Mouse (Mus musculus) heart, postnatal 0 days (tissue): ENCODE measurements at regions not wholly inside any gene's neighbourhood (a gene's known extent, or its start where the extent isn't known, plus 50 kb on each side); places are given as distances from the start of the nearest gene placed in this dataset.
A peak's percentile ranks its signal among the peaks of the same experiment; 100 is the strongest.

ENCODE experiments used
- ATAC-seq: fragments of 200-750 bp; cut with Nextera tagmentation; 2 replicates; pipeline ENCODE4 v1.8.0; 2017; ENCODE audit warnings: low read depth, moderate number of reproducible peaks, moderate library complexity; ENCODE audit not compliant: insufficient read depth
- DNase-seq: peaks from one replicate; pipeline ENCODE4 v3.0.0-alpha.2; 2016; ENCODE audit warnings: low spot score
- H3K27ac ChIP-seq: fragments of 300-500 bp; sonication (generic); 2 replicates; pipeline ENCODE4 v1.5.1; 2014; ENCODE audit warnings: low read depth, mild to moderate bottlenecking
- H3K27me3 ChIP-seq: fragments of 300-500 bp; sonication (generic); 2 replicates; pipeline ENCODE4 v1.6.1; 2014; ENCODE audit warnings: low read length, mixed read lengths; ENCODE audit not compliant: control insufficient read depth, insufficient read depth
- H3K36me3 ChIP-seq: fragments of 300-500 bp; sonication (generic); replicated peaks from 2 replicates; pipeline ENCODE4 v1.6.1; 2014; ENCODE audit warnings: low read length, mixed read lengths; ENCODE audit not compliant: control insufficient read depth, insufficient read depth
- H3K4me1 ChIP-seq: fragments of 300-500 bp; sonication (generic); 2 replicates; pipeline ENCODE4 v1.6.1; 2014; ENCODE audit warnings: antibody characterized with exemption; ENCODE audit not compliant: control insufficient read depth, insufficient read depth
- H3K4me2 ChIP-seq: fragments of 300-500 bp; sonication (generic); 2 replicates; pipeline ENCODE4 v1.6.1; 2014; ENCODE audit warnings: low read depth, mild to moderate bottlenecking, low read length, moderate library complexity
- H3K4me3 ChIP-seq: fragments of 300-500 bp; sonication (generic); 2 replicates; pipeline ENCODE4 v1.5.1; 2014; ENCODE audit warnings: low read depth, low read length
- H3K9ac ChIP-seq: fragments of 300-500 bp; sonication (generic); replicated peaks from 2 replicates; pipeline ENCODE4 v1.6.1; 2014; ENCODE audit warnings: low read depth, low read length, mixed read lengths
- H3K9me3 ChIP-seq: fragments of 300-500 bp; sonication (generic); replicated peaks from 2 replicates; pipeline ENCODE4 v1.6.1; 2016; ENCODE audit warnings: low read length; ENCODE audit not compliant: control insufficient read depth
- CTCF ChIP-seq: IDR thresholded peaks from 2 replicates; pipeline ENCODE4 v1.5.1; 2016; ENCODE audit warnings: antibody characterized with exemption, control low read depth, low read depth
- EP300 ChIP-seq: IDR thresholded peaks from 2 replicates; pipeline ENCODE4 v1.6.1; 2016; ENCODE audit warnings: antibody characterized with exemption, low read depth
- WGBS: fragments of 180-500 bp; shearing (Covaris S2); extraction: QIAGEN DNeasy Blood & Tissue Kit; methylation state at CpG from one replicate; pipeline ENCODE4 v1.1.7; 2014; 5-methylcytosine and 5-hydroxymethylcytosine counted together

DNA sequence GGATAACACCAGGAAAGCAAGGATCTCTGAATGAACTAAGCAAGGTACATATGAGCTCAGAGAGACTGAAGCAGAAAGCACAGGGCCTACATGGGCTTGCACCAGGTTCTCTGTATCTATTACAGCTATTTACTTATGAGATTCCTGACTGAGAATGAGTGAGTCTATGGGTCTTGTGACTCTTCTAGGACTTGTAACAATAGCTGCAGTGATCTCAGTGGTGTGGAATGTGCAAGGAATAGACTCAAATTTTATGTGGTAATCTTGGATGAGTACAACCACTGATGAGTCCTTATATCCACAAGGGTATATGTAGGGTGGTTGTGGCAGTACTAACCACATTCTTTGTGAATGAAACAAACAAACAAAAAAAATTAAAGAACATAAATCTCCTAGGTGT is 184.9 kb upstream of the Ddi1 start:
- DNase-seq, result no peak
- no peaks in the 10 kb centered on the region for H3K36me3 ChIP-seq
- TF ChIP-seq CTCF (no peak), EP300 (no peak)
- H3K4me3 ChIP-seq, result no peak overlapping the region
- ATAC-seq, result no peak
- no peak overlapping the region for H3K4me2 ChIP-seq
- no peaks in the 10 kb centered on the region; the same call in 1 of the 2 replicates for H3K4me1 ChIP-seq
- no peak overlapping the region for H3K27ac ChIP-seq
- no peak overlapping the region for H3K9ac ChIP-seq
- H3K9me3 ChIP-seq, result no peaks in the 10 kb centered on the region
- no peaks in the 10 kb centered on the region for H3K27me3 ChIP-seq

DNA sequence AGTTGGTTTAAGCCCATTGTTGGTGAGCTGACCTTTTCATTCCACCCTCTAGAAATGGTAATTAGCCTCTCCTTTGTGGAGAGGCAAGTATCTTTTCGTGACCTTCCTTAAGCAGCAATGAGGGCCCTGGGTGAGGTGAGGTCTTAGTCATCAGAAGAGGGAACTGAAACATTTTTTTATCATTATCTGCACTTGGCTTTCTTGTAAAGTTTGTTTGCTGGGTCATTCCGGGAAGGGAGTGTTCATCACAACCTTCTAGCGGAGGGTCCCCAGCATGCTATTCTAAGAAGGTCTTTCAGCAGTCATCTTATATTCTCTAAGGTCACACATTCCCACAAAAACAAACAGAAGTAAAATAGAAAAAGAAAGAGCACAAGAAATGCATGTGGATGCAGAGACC is 165.6 kb upstream of the Ddi1 start:
- Histone ChIP-seq H3K4me1 (no peaks in the 10 kb centered on the region), H3K4me2 (no peak overlapping the region), H3K9ac (no peak overlapping the region), H3K9me3 (no peaks in the 10 kb centered on the region), H3K27me3 (no peaks in the 10 kb centered on the region), H3K36me3 (no peaks in the 10 kb centered on the region), H3K4me3 (no peak overlapping the region), H3K27ac (no peak overlapping the region)
- DNase-seq (no peak), ATAC-seq (no peak)
- 81% methylated on average over 3 of the region's 3 CpGs for WGBS
- TF ChIP-seq EP300 (no peak), CTCF (no peak)

DNA sequence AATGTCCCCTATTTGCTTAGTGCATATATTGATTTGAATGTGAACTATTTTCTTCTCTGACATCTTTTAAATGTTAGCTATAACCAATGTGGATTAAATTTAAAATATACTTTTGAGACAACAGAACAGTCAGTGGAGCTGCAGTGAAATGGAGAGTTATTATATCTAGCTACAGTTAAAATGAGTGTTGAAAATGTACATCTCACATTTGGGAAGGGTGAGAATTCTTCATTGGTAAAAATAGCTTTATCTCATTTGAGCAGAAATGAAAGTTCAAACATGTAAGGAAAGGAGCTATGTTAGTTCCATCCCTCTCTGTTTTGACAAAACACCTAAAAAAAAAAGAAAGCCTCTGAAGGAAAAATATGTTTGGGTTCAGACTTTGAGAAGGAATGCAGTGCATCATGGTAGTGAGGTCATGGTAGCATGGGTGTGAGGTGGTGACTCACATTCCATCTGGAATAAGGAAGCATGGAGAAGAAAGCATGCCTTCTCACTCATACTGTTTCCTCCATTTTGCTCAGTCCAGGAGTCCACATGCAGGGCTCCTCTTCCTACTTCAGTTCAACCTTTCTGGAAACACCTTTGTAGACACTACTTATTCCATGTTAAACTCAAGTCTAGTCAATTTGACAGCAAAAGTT is 164.3 kb upstream of the Ddi1 start:
- Histone ChIP-seq H3K27me3 (no peaks in the 10 kb centered on the region), H3K9ac (no peak overlapping the region), H3K27ac (no peak overlapping the region), H3K36me3 (no peaks in the 10 kb centered on the region), H3K4me2 (no peak overlapping the region), H3K9me3 (no peaks in the 10 kb centered on the region), H3K4me3 (no peak overlapping the region), H3K4me1 (no peaks in the 10 kb centered on the region)
- ATAC-seq, result no peak
- no peak for TF ChIP-seq EP300
- no peak for TF ChIP-seq CTCF
- no peak for DNase-seq

DNA sequence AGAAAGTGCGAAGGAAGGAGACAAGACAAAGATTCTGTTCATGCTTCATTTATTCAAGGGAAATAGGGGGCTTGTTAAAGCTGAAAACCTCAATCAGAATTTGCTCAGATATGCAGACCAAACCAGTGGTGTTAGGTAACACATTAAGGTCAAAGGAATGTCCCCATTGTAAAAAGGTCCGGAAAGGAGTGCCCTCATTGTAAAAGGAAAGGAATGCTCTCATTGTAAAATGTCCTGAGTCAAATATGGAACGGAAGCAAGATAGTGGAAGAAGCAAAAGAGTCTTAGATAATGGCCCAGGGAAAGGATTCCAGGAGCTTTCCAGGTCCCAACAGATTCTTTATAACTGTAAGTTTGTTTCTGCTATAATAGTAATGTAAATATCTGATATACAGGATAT is 161.2 kb upstream of the Ddi1 start:
- ATAC-seq (peak; percentile 41; the same call in 1 of the 2 replicates), DNase-seq (peak; percentile 34)
- no peaks in the 10 kb centered on the region for H3K27me3 ChIP-seq
- H3K4me1 ChIP-seq, result no peaks in the 10 kb centered on the region
- no peaks in the 10 kb centered on the region for H3K36me3 ChIP-seq
- H3K9me3 ChIP-seq, result no peaks in the 10 kb centered on the region
- no peak overlapping the region for H3K4me3 ChIP-seq
- no peak overlapping the region for H3K4me2 ChIP-seq
- H3K9ac ChIP-seq, result no peak overlapping the region
- TF ChIP-seq EP300 (no peak), CTCF (no peak)
- WGBS, result 34% methylated on average over 3 of the region's 3 CpGs
- peak overlapping the region; percentile 58 for H3K27ac ChIP-seq

DNA sequence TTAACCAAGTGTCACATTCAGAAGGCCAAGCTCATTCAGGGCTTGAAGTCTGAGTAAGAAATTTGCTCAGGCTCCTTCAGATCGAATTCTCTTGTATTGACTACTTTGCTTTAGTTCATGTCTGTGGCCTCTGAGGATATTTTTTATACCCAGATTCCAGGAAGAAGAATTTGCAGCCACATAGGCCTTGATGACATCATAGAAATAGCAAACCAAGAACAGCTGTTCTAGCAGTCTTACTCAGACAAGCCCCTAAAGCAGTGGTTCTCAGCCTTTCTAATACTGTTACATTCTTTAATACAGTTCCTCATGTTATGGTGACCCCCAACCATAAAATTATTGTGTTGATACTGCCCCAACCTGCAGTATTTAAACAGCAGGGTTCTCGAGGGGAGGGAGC is 160.8 kb upstream of the Ddi1 start:
- H3K9ac ChIP-seq, result no peak overlapping the region
- no peaks in the 10 kb centered on the region for H3K9me3 ChIP-seq
- no peak overlapping the region for H3K4me2 ChIP-seq
- DNase-seq, result no peak
- peak overlapping the region; percentile 58; the same call in 1 of the 2 replicates for H3K27ac ChIP-seq
- no peaks in the 10 kb centered on the region for H3K4me1 ChIP-seq
- no peaks in the 10 kb centered on the region for H3K36me3 ChIP-seq
- no peak overlapping the region for H3K4me3 ChIP-seq
- WGBS, result 62% methylated on average over 2 of the region's 2 CpGs
- TF ChIP-seq CTCF (no peak), EP300 (no peak)
- no peak for ATAC-seq
- no peaks in the 10 kb centered on the region for H3K27me3 ChIP-seq
